Mouse (Mus musculus) left cerebral cortex, postnatal 4 days (tissue): Measurements from ENCODE around the gene Rcan2. TPM values are rescaled to one million over a fixed set of nuclear protein-coding genes. Genes with fewer than 3 reads are reported as not detected.

Source experiments
- DNase-seq: peaks from one replicate; pipeline ENCODE4 v3.0.0-alpha.2; 2022
- intact Hi-C: fragments of 180-260 bp; cut with DNase I; formaldehyde crosslinking; loops from one replicate; pipeline ENCODE4 v1.15.1; 2025
- total RNA-seq, 2 experiments: library from RNA; stranded (reverse); gene quantifications; 2 replicates each; pipeline ENCODE4 v1.2.3; 2021

Gene Rcan2
- total RNA-seq, 2 experiments from 2014 or later = 43.1 to 49.9 TPM

- intact Hi-C loops = no loop called here
- DNase-seq = no peak
Measured at GRCm38 (mm10) chr17:44060781-44061180, 259.6 kb downstream of the Rcan2 start.

DNA sequence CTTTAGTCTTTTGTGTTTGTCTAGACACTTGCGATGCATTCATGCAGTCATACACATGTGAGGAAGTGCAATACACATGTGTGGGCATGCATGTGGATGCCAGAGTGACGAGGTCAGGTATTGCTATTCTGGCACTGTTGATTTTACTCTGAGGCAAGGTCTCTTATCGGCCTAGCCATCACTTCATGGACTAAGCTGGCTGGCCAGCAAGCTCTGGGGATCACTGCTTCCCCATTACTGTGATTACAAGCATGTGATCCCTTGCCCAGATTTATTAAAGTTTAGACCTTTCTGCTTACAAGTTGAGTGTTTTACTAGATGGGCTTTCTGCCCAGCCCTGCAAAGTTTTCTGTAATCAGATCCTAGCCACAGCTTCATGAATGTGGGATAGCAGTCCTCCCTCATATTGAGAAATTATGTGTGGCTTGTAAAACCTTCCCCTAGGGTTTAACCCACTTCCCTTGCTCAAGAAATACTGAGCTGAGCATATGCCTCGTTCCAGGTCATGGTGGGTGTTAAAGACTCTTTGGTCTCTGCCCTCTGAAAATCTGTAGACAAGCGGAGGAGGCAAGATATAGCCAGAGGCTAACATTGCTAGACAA is 260.2 kb downstream of the Rcan2 start:
- intact Hi-C loops = no loop called here

GRCm38 (mm10) chr17:44068876-44069275 is 267.7 kb downstream of the Rcan2 start:
- intact Hi-C loops = no loop called here
- no peak for DNase-seq

More for the DNA sequence above, 260.2 kb downstream of the Rcan2 start:
- no peak for DNase-seq

GRCm38 (mm10) chr17:44071680-44072079 is 270.5 kb downstream of the Rcan2 start:
- intact Hi-C loops = no loop called here
- DNase-seq = no peak

- intact Hi-C loops = loop anchor here (5.0 kb wide), 1 partner anchor 42 kb away; no protein-coding TSS in a partner anchor
- DNase-seq = no peak
Measured at GRCm38 (mm10) chr17:44075601-44076000, 274.4 kb downstream of the Rcan2 start.

- intact Hi-C loops = loop anchor here (5.0 kb wide), 1 partner anchor 41 kb away; no protein-coding TSS in a partner anchor
- peak; percentile 6 for DNase-seq
Measured at GRCm38 (mm10) chr17:44076051-44076680, 275.0 kb downstream of the Rcan2 start.

- no peak for DNase-seq
- intact Hi-C loops = loop anchor here (5.0 kb wide), 1 partner anchor 40 kb away; no protein-coding TSS in a partner anchor
Measured at GRCm38 (mm10) chr17:44077146-44077842, 276.1 kb downstream of the Rcan2 start.

DNA sequence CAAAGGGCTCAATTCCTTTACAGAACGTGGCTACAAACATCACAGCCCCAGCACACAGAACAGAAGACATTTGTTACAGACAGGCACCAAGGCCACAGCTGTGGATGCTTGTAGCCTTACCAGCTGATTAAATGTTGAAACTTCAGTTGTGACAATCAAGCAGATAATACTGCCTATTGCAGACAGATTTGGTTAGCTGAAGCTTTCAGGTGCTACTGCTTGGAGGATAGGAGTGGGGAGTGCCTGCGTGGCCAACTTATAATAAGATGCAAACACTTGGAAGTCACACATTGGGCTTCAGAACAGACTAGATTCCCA is 276.7 kb downstream of the Rcan2 start:
- intact Hi-C loops = loop anchor here (5.0 kb wide), 1 partner anchor 39 kb away; no protein-coding TSS in a partner anchor

DNA sequence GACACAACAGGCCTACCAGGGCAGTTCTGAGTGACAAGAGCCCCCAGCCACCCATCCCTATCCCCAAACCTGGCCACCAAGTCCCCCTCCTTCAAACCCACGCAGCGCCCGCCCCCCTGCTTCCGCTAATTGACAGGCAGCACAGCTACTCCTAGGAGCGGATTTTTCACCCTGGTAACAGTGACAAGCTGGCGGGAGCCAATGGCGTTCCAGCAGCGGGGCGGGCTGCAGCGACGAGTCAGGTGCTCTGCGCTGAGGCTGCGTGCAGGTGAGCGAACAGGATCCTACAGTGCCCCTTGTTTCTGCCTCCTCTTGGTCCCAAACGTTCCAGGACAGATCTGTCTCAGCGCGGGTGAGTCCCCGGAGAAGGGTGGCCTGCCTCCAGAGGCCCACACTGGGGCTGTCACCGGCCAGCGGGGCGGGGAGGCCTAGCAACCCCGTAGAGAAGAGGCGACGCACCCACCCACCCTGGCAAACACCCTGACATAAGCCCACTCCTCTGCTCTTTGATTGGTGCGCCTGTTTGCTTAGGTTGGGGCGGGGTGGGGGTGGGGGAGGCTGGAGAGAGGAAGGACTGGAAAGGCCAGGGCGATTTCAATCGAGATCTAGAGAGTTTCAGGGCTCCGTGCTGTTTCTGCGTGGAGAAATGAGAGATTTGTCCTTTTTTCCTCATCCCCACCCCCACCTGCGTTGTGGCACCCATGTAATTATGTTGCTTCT is 277.6 kb downstream of the Rcan2 start, which contains the start of gene Enpp5:
Gene Enpp5 (plus strand): TSS at position 183 of the 720 bp plus-strand sequence.
- DNase-seq = peak; percentile 89
- intact Hi-C loops = loop anchor here (5.0 kb wide), 1 partner anchor 39 kb away; no protein-coding TSS in a partner anchor

More for the DNA sequence above, 276.7 kb downstream of the Rcan2 start:
- DNase-seq = no peak

DNA sequence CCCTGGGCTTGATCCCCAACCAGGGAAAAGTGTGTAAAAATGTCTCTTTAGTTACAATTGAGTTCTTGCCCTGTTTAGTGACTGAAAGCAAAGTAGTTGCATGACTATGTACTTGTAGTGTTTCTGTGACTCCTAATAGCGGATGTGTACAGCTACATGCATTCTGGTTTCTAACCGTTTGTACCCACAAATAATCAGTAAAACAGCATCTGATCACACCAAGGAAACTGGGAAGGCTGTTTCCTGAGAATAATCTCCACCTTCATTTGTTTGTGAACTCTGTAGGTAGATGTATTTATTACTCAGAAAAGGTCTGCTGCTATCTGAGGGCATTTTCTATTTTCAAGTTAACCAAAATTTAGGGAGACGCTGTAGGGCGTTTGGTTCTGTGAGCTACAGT is 282.0 kb downstream of the Rcan2 start:
- intact Hi-C loops = no loop called here
- no peak for DNase-seq

GRCm38 (mm10) chr17:44088226-44088625 is 287.1 kb downstream of the Rcan2 start:
- no peak for DNase-seq

More at GRCm38 (mm10) chr17:44088226-44088625, 287.1 kb downstream of the Rcan2 start:
- intact Hi-C loops = no loop called here

Other genes with a start within 250 kb of the Rcan2 start
- gene Pla2g7, start 233.3 kb upstream of the Rcan2 start, total RNA-seq = 10 to 100 TPM; 32.5 to 34.1 TPM
- gene Tdrd6, start 171.1 kb upstream of the Rcan2 start, total RNA-seq = 1 to 10 TPM; 2.1 to 3.3 TPM
- gene Slc25a27, start 134.1 kb upstream of the Rcan2 start, total RNA-seq = 10 to 100 TPM; 47.8 to 49.0 TPM
- 1 to 10 TPM; 2.0 to 2.3 TPM for gene Cyp39a1, start 133.9 kb upstream of the Rcan2 start, total RNA-seq